Comparison of ENCODE assay signal across 8 mouse cellular contexts in genomic region chr7:129663781-129664505, GRCm38 (mm10).
A peak's percentile ranks its signal among the peaks of the same experiment; 100 is the strongest.
DNase-seq lines count a peak whose midpoint lies in the region; ATAC-seq and TF ChIP-seq lines count a peak whose summit lies in the region.

No protein-coding gene starts in this region.

- in situ Hi-C loops in Patski (cut with MboI; ENCODE audit: low pct_unique_long_range_greater_than_20kb) = no loop called here

- peak overlapping the region; percentile 75 for H3K27ac ChIP-seq in kidney, embryonic 16.5 days (ENCODE audit: low read length)
- no peak overlapping the region for H3K27ac ChIP-seq in layer of hippocampus, adult 2 months

- H3K4me3 ChIP-seq in kidney, embryonic 16.5 days (ENCODE audit: low read length) = no peak overlapping the region
- no peak overlapping the region for H3K4me3 ChIP-seq in layer of hippocampus, adult 2 months

- POLR2A ChIA-PET in Patski (lab: Charles Lee) = no interaction called here

- peak; percentile 68 for ATAC-seq in Patski
- peak; percentile 86 for ATAC-seq in kidney, embryonic 16.5 days (ENCODE audit: low FRiP score, low TSS enrichment)
- peak; percentile 31 for ATAC-seq in megakaryocyte, adult 5-6 weeks (ENCODE audit: poor library complexity, severe bottlenecking)
- no peak for ATAC-seq in activated CD4-positive, CD25-positive, alpha-beta regulatory T cell, adult 4 months

- H3K4me2 ChIP-seq in kidney, embryonic 16.5 days (replicated peaks; ENCODE audit: low read depth, low read length) = no peak overlapping the region

- H3K9me3 ChIP-seq in kidney, embryonic 16.5 days (ENCODE audit: low read length) = no peaks in the 10 kb centered on the region

- H3K27me3 ChIP-seq in Patski = no peaks in the 10 kb centered on the region
- no peaks in the 10 kb centered on the region for H3K27me3 ChIP-seq in kidney, embryonic 16.5 days (ENCODE audit: insufficient read depth, low read length)

- 20% methylated on average over 12 of the region's 12 CpGs for WGBS in kidney, embryonic 16.5 days

- peak overlapping the region; percentile 33; the same call in 1 of the 2 replicates for H3K9ac ChIP-seq in kidney, embryonic 16.5 days (replicated peaks; ENCODE audit: low read length)

- peaks cover 33% of the 10 kb centered on the region for H3K4me1 ChIP-seq in kidney, embryonic 16.5 days (ENCODE audit: insufficient read depth, low read length)

- TF ChIP-seq CTCF in Patski (IDR thresholded peaks at IDR 0.05) = no peak
- TF ChIP-seq CTCF in layer of hippocampus, adult 2 months (conservative IDR thresholded peaks at IDR 0.05) = no peak

- peak; percentile 51 for DNase-seq in embryo, embryonic 10 days (ENCODE audit: low spot score)
- DNase-seq in embryo, embryonic 10.5 days (ENCODE audit: low spot score) = no peak
- DNase-seq in Patski (ENCODE audit: low read depth, low spot score) = no peak
- no peak for DNase-seq in layer of hippocampus, postnatal 14 days (ENCODE audit: low spot score in 2 of 2)
- DNase-seq in layer of hippocampus, adult 2 months (ENCODE audit: low spot score in 2 of 2) = no peak

- no peaks in the 10 kb centered on the region for H3K36me3 ChIP-seq in kidney, embryonic 16.5 days (ENCODE audit: insufficient read depth, low read length)

- CTCF ChIA-PET in Patski (lab: Charles Lee) = no interaction called here
